12 mouse cellular contexts compared by ENCODE assay signal in the genomic region with DNA sequence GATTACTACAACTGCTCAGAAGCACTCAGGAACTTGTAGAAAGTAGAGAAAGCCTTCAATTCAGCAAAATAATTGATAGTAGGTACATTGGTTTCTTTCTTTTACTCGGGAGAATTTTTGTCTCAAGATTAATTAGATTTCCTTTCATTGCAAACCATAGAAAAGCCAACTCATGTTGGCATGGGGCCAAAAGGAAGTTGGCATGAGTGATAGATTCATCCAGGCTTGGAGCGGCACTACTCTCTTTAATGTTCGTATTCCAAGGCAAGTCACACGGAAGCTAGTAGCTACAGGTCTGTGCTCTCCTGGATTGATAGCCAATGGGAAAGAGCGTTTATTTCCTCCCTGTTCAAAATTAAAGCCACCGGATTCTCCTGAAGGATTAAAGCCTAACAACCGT.
DNase-seq lines count a peak whose midpoint lies in the region; ATAC-seq and TF ChIP-seq lines count a peak whose summit lies in the region.
"Had no signal": no experiment of that assay in that cellular context is flagged by ENCODE, and none has a peak within 500 bp of the region (broad histone marks: within the 10 kb centered on the region; RNA-seq: fewer than 3 reads in every experiment).

No protein-coding gene starts in this region.

- TF ChIP-seq POLR2A in lung, adult 2 months (IDR thresholded peaks at IDR 0.05; ENCODE audit: borderline replicate concordance, extremely low read depth, low read depth, low read length): no peak

- no peaks in the 10 kb centered on the region for H3K27me3 ChIP-seq in lung, embryonic 14.5 days (ENCODE audit: insufficient read depth, low read length)
- H3K27me3 ChIP-seq: liver, embryonic 15.5 days; midbrain, embryonic 12.5 days had no signal

- H3K36me3 ChIP-seq in lung, embryonic 14.5 days (ENCODE audit: insufficient read depth): no peaks in the 10 kb centered on the region
- H3K36me3 ChIP-seq: liver, embryonic 15.5 days; midbrain, embryonic 12.5 days had no signal

- WGBS in lung, embryonic 14.5 days: 64% methylated on average over 7 of the region's 7 CpGs
- 43% methylated on average over 7 of the region's 7 CpGs for WGBS in lung, adult 2 months

- no peaks in the 10 kb centered on the region for H3K4me1 ChIP-seq in lung, embryonic 14.5 days (ENCODE audit: insufficient read depth)
- H3K4me1 ChIP-seq in lung, adult 2 months (ENCODE audit: control insufficient read depth, insufficient read depth, low read length): no peaks in the 10 kb centered on the region
- H3K4me1 ChIP-seq: liver, embryonic 15.5 days; midbrain, embryonic 12.5 days had no signal

- ATAC-seq in lung, embryonic 14.5 days (ENCODE audit: insufficient read depth): no peak

- no peak overlapping the region for H3K27ac ChIP-seq in lung, embryonic 14.5 days (ENCODE audit: low read depth)
- H3K27ac ChIP-seq: liver, embryonic 15.5 days; midbrain, embryonic 12.5 days had no signal

- H3K4me2 ChIP-seq in lung, embryonic 14.5 days: no peak overlapping the region
- H3K4me2 ChIP-seq: liver, embryonic 15.5 days; midbrain, embryonic 12.5 days had no signal

- no peak for TF ChIP-seq CTCF in lung, embryonic 14.5 days (IDR thresholded peaks at IDR 0.05; ENCODE audit: low read depth)
- TF ChIP-seq CTCF in lung, adult 2 months (IDR thresholded peaks at IDR 0.05; ENCODE audit: insufficient read depth, low read length): no peak

- DNase-seq in cerebellum, postnatal 4 days (ENCODE audit: low spot score in 2 of 2): peak; percentile 17 to 23
- no peak for DNase-seq in cerebellum, adult 9-10 months
- peak; percentile 61 for DNase-seq in lung, embryonic 14.5 days
- DNase-seq in lung, adult 2 months: no peak
- peak; percentile 22 for DNase-seq in adrenal gland, adult 8-10 months
- DNase-seq in naive thymus-derived CD4-positive, alpha-beta T cell, adult 2 months (ENCODE audit: low read depth): peak; percentile 20
- DNase-seq in natural killer cell, adult 2 months (ENCODE audit: low spot score in 2 of 2): no peak
- no peak for DNase-seq in heart, postnatal 4 days
- DNase-seq: cerebellum, adult 2 months; gastrocnemius, postnatal 36 days had no signal

- no peak overlapping the region for H3K9ac ChIP-seq in lung, embryonic 14.5 days
- H3K9ac ChIP-seq: liver, embryonic 15.5 days; midbrain, embryonic 12.5 days had no signal

- no peak overlapping the region for H3K4me3 ChIP-seq in lung, embryonic 14.5 days (ENCODE audit: low read depth, low read length)
- no peak overlapping the region for H3K4me3 ChIP-seq in lung, adult 2 months (replicated peaks; ENCODE audit: extremely low read depth, low read depth, low read length)
- H3K4me3 ChIP-seq: liver, embryonic 15.5 days; midbrain, embryonic 12.5 days had no signal

- H3K9me3 ChIP-seq in lung, embryonic 14.5 days (ENCODE audit: low read depth, low read length): no peaks in the 10 kb centered on the region
- H3K9me3 ChIP-seq: liver, embryonic 15.5 days; midbrain, embryonic 12.5 days had no signal

Comparison
In these comparisons a context has a peak if more than half of its experiments do, and no peak if none do; other contexts are left out.
1. DNase-seq: peak in cerebellum, postnatal 4 days (2 of 2), lung, embryonic 14.5 days (single experiment), adrenal gland, adult 8-10 months (single experiment) and naive thymus-derived CD4-positive, alpha-beta T cell, adult 2 months (single experiment); none in cerebellum, adult 9-10 months (single experiment), lung, adult 2 months (single experiment), natural killer cell, adult 2 months (0 of 2) and heart, postnatal 4 days (single experiment).